Mouse (Mus musculus) forebrain, embryonic 13.5 days (tissue): Measurements from ENCODE around the gene Plek2. TPM values are rescaled to one million over a fixed set of nuclear protein-coding genes. Genes with fewer than 3 reads are reported as not detected.
A peak's percentile ranks its signal among the peaks of the same experiment; 100 is the strongest.

Experiments used
- ATAC-seq: fragments of 200-750 bp; cut with Nextera tagmentation; 2 replicates; pipeline ENCODE4 v1.8.0; 2017
- H3K27ac ChIP-seq: fragments of 300-500 bp; sonication (generic); 2 replicates; pipeline ENCODE4 v1.5.1; 2015; ENCODE audit warnings: inconsistent platforms, mild to moderate bottlenecking, moderate library complexity
- H3K27me3 ChIP-seq: fragments of 300-500 bp; sonication (generic); 2 replicates; pipeline ENCODE4 v1.6.1; 2015; ENCODE audit warnings: mild to moderate bottlenecking, inconsistent platforms
- H3K36me3 ChIP-seq: fragments of 300-500 bp; sonication (generic); 2 replicates; pipeline ENCODE4 v1.6.1; 2015; ENCODE audit warnings: mild to moderate bottlenecking, inconsistent platforms; ENCODE audit not compliant: poor library complexity, severe bottlenecking
- H3K4me1 ChIP-seq: fragments of 300-500 bp; sonication (generic); 2 replicates; pipeline ENCODE4 v1.6.1; 2015; ENCODE audit warnings: inconsistent platforms
- H3K4me2 ChIP-seq: fragments of 300-500 bp; sonication (generic); 2 replicates; pipeline ENCODE4 v1.6.1; 2015; ENCODE audit warnings: inconsistent platforms, mild to moderate bottlenecking, moderate library complexity
- H3K4me3 ChIP-seq: fragments of 300-500 bp; sonication (generic); 2 replicates; pipeline ENCODE4 v1.5.1; 2015; ENCODE audit warnings: mild to moderate bottlenecking, inconsistent platforms
- H3K9ac ChIP-seq: fragments of 300-500 bp; sonication (generic); 2 replicates; pipeline ENCODE4 v1.6.1; 2015; ENCODE audit warnings: mild to moderate bottlenecking, inconsistent platforms
- H3K9me3 ChIP-seq: fragments of 300-500 bp; sonication (generic); replicated peaks from 2 replicates; pipeline ENCODE4 v1.6.1; 2016; ENCODE audit warnings: inconsistent platforms
- WGBS: fragments of 180-500 bp; shearing (Covaris S2); methylation state at CpG from one replicate; pipeline ENCODE4 v1.1.7; 2015; 5-methylcytosine and 5-hydroxymethylcytosine counted together
- polyA plus RNA-seq: library from polyadenylated mRNA; unstranded; fragments of >200 nt; fragmentation: Nextera tagmentation; extraction: Ambion mirVana; gene quantifications from 2 replicates; pipeline ENCODE4 v1.2.1, GENCODE M21; 2015

Gene Plek2
- polyA plus RNA-seq, 1 experiment from 2014 or later = 0.98 TPM

- peak; percentile 6 for ATAC-seq
- Histone ChIP-seq H3K9ac (peak overlapping the region; percentile 93), H3K4me1 (peaks cover 33% of the 10 kb centered on the region), H3K27ac (peak overlapping the region; percentile 45), H3K4me2 (peak overlapping the region; percentile 95), H3K27me3 (no peaks in the 10 kb centered on the region), H3K9me3 (no peaks in the 10 kb centered on the region), H3K36me3 (peaks cover 6% of the 10 kb centered on the region), H3K4me3 (peak overlapping the region; percentile 91)
- under 1% methylated on average over 30 of the region's 30 CpGs for WGBS
These were observed 45.8 kb downstream of the Plek2 start for GRCm38 (mm10) chr12:78860921-78861495.

GRCm38 (mm10) chr12:78848246-78848645 is 58.5 kb downstream of the Plek2 start:
- H3K27ac ChIP-seq = no peak overlapping the region
- H3K4me2 ChIP-seq = no peak overlapping the region
- H3K36me3 ChIP-seq = peaks cover 65% of the 10 kb centered on the region
- no peaks in the 10 kb centered on the region for H3K4me1 ChIP-seq
- no peak overlapping the region for H3K4me3 ChIP-seq
- H3K9ac ChIP-seq = no peak overlapping the region
- no peak for ATAC-seq
- WGBS = 97% methylated on average over 4 of the region's 4 CpGs
- H3K27me3 ChIP-seq = no peaks in the 10 kb centered on the region
- H3K9me3 ChIP-seq = no peaks in the 10 kb centered on the region

GRCm38 (mm10) chr12:78842429-78842828 is 64.3 kb downstream of the Plek2 start:
- no peaks in the 10 kb centered on the region for H3K27me3 ChIP-seq
- H3K4me2 ChIP-seq = no peak overlapping the region
- no peak overlapping the region for H3K27ac ChIP-seq
- H3K9ac ChIP-seq = no peak overlapping the region
- peaks cover 74% of the 10 kb centered on the region for H3K36me3 ChIP-seq
- ATAC-seq = no peak
- H3K4me3 ChIP-seq = no peak overlapping the region
- H3K4me1 ChIP-seq = no peaks in the 10 kb centered on the region
- no peaks in the 10 kb centered on the region for H3K9me3 ChIP-seq
- WGBS = 94% methylated on average over 1 of the region's 1 CpGs

GRCm38 (mm10) chr12:78839906-78840305 is 66.9 kb downstream of the Plek2 start:
- Histone ChIP-seq H3K27me3 (no peaks in the 10 kb centered on the region), H3K4me2 (no peak overlapping the region), H3K27ac (no peak overlapping the region), H3K9me3 (no peaks in the 10 kb centered on the region), H3K36me3 (peaks cover 76% of the 10 kb centered on the region), H3K9ac (no peak overlapping the region), H3K4me3 (no peak overlapping the region), H3K4me1 (no peaks in the 10 kb centered on the region)
- no peak for ATAC-seq
- WGBS = 87% methylated on average over 4 of the region's 4 CpGs

Other genes starting within 250 kb of the Plek2 start
- 0.39 and 0.50 TPM in 2 replicates for gene Fam71d, start 215.4 kb downstream of the Plek2 start, polyA plus RNA-seq
- gene Mpp5, start 158.1 kb downstream of the Plek2 start, polyA plus RNA-seq = 21.9 and 23.5 TPM in 2 replicates
- 107 and 111 TPM in 2 replicates for gene Atp6v1d, start 45.3 kb downstream of the Plek2 start, polyA plus RNA-seq
- gene Eif2s1, start 45.1 kb downstream of the Plek2 start, polyA plus RNA-seq = 188 and 203 TPM in 2 replicates
- gene Tmem229b, start 100.7 kb upstream of the Plek2 start, polyA plus RNA-seq = 25.3 and 29.1 TPM in 2 replicates
- 2.8 and 3.0 TPM in 2 replicates for gene Plekhh1, start 122.2 kb upstream of the Plek2 start, polyA plus RNA-seq
- 24.3 and 27.2 TPM in 2 replicates for gene Pigh, start 182.7 kb upstream of the Plek2 start, polyA plus RNA-seq
- gene Arg2, start 223.8 kb upstream of the Plek2 start, polyA plus RNA-seq = 11.6 and 15.7 TPM in 2 replicates